Mouse (Mus musculus) thymus, postnatal 14 days (tissue): ENCODE measurements around the gene Mybphl.

Source experiments
- DNase-seq: peaks from one replicate; pipeline ENCODE4 v3.0.0; 2021

Mybphl gene

GRCm38 (mm10) chr3:108364270-108364995 is at the start of gene Mybphl:
Mybphl (plus strand) TSS chr3:108364911.
- no peak for DNase-seq

- DNase-seq: no peak
Measured at GRCm38 (mm10) chr3:108318517-108318916, 46.2 kb upstream of the Mybphl start.

- no peak for DNase-seq
Measured at GRCm38 (mm10) chr3:108321671-108322070, 43.0 kb upstream of the Mybphl start.

- DNase-seq: no peak
Measured at GRCm38 (mm10) chr3:108322136-108322535, 42.6 kb upstream of the Mybphl start.

- DNase-seq: no peak
Measured at GRCm38 (mm10) chr3:108322962-108323361, 41.7 kb upstream of the Mybphl start.

- no peak for DNase-seq
Measured at GRCm38 (mm10) chr3:108324837-108325236, 39.9 kb upstream of the Mybphl start.

- DNase-seq: no peak
Measured at GRCm38 (mm10) chr3:108325521-108325920, 39.2 kb upstream of the Mybphl start.

GRCm38 (mm10) chr3:108327275-108327674 is 37.4 kb upstream of the Mybphl start:
- no peak for DNase-seq

GRCm38 (mm10) chr3:108327916-108328315 is 36.8 kb upstream of the Mybphl start:
- no peak for DNase-seq

GRCm38 (mm10) chr3:108328441-108328841 is 36.3 kb upstream of the Mybphl start:
- DNase-seq: no peak

- no peak for DNase-seq
Measured at GRCm38 (mm10) chr3:108330812-108331211, 33.9 kb upstream of the Mybphl start.

- DNase-seq: no peak
Measured at GRCm38 (mm10) chr3:108336878-108337277, 27.8 kb upstream of the Mybphl start.

GRCm38 (mm10) chr3:108341040-108341439 is 23.7 kb upstream of the Mybphl start:
- DNase-seq: no peak

GRCm38 (mm10) chr3:108342185-108342584 is 22.5 kb upstream of the Mybphl start:
- no peak for DNase-seq

- DNase-seq: no peak
Measured at GRCm38 (mm10) chr3:108345855-108346254, 18.9 kb upstream of the Mybphl start.

- no peak for DNase-seq
Measured at GRCm38 (mm10) chr3:108348376-108348775, 16.3 kb upstream of the Mybphl start.

GRCm38 (mm10) chr3:108355245-108355644 is 9.5 kb upstream of the Mybphl start:
- no peak for DNase-seq

GRCm38 (mm10) chr3:108357051-108357450 is 7.7 kb upstream of the Mybphl start:
- DNase-seq: no peak

GRCm38 (mm10) chr3:108358445-108358844 is 6.3 kb upstream of the Mybphl start:
- no peak for DNase-seq

- no peak for DNase-seq
Measured at GRCm38 (mm10) chr3:108360894-108361293, 3.8 kb upstream of the Mybphl start.

GRCm38 (mm10) chr3:108363626-108364025 is 1.1 kb upstream of the Mybphl start:
- DNase-seq: no peak

- DNase-seq: no peak
Measured at GRCm38 (mm10) chr3:108367173-108367572, 2.5 kb downstream of the Mybphl start.

GRCm38 (mm10) chr3:108367828-108368227 is 3.1 kb downstream of the Mybphl start:
- DNase-seq: no peak

- no peak for DNase-seq
Measured at GRCm38 (mm10) chr3:108368721-108369120, 4.0 kb downstream of the Mybphl start.

- DNase-seq: no peak
Measured at GRCm38 (mm10) chr3:108372274-108372673, 7.6 kb downstream of the Mybphl start.
